Mouse (Mus musculus): ENCODE results near the gene Ddx54.

DNA sequence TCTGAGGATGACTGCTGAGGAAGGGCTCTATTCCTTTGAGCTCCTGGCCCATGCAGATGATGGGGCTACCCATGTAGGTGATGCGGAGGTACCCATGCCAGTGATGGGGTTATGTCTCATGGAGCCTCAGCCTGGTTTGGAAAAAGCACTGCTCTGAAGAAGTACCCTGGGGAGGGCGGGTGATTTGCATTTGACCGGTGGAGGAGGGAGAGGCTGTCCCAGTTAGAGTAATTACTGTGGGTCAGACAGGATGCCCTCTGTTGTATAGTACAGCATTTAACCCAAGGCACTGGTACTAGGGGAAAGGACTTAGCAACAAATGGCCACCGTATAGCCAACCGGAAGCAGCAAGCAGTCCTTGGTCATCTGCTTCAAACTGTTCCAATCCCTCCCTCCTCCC lies 22.3 kb downstream of the Ddx54 start:
- no peak for TF ChIP-seq POLR2A (IDR thresholded peaks at IDR 0.05; ENCODE audit: low read depth, low read length)
- TF ChIP-seq CTCF (IDR thresholded peaks at IDR 0.05; ENCODE audit: extremely low read depth, insufficient read length, insufficient replicate concordance, low read depth, low read length), result no peak

All from small intestine, adult 2 months (tissue).